Mouse (Mus musculus) layer of hippocampus, adult 8-10 months (tissue): Measurements from ENCODE around the gene Tigd4. TPM values are rescaled to one million over a fixed set of nuclear protein-coding genes. Genes with fewer than 3 reads are reported as not detected.

Experiments
- total RNA-seq, 4 experiments: library from RNA; stranded (reverse); gene quantifications; 2 replicates each; pipeline ENCODE4 v1.2.4; 2022

Tigd4 gene
- total RNA-seq, 4 experiments from 2014 or later: not detected

Other genes with a start within 250 kb of the Tigd4 start
- 1 to 10 TPM; 3.5 to 6.4 (median 4.5) TPM for gene Fhdc1, start 113.1 kb upstream of the Tigd4 start, total RNA-seq
- gene Arfip1, start 10.9 kb upstream of the Tigd4 start, total RNA-seq: 10 to 100 TPM; 20.4 to 23.8 (median 20.6) TPM
- gene Tmem154, start 72.6 kb downstream of the Tigd4 start, total RNA-seq: 1 to 10 TPM in 2 of 4 experiments, under 1 TPM in 2; 0.49 to 2.8 (median 0.92) TPM
- gene Fbxw7, start 221.7 kb downstream of the Tigd4 start, total RNA-seq: 100 to 1,000 TPM; 154 to 165 (median 158) TPM